Mouse (Mus musculus) intestine, embryonic 14.5 days (tissue): ENCODE measurements around the gene Gm45618. TPM values are rescaled to one million over a fixed set of nuclear protein-coding genes. Genes with fewer than 3 reads are reported as not detected.
A peak's percentile ranks its signal among the peaks of the same experiment; 100 is the strongest.

Experiments
- ATAC-seq: fragments of 200-750 bp; cut with Nextera tagmentation; replicated peaks from 2 replicates; pipeline ENCODE4 v1.8.0; 2017; ENCODE audit warnings: low read depth, moderate number of reproducible peaks, moderate TSS enrichment, moderate library complexity; ENCODE audit not compliant: low FRiP score, low TSS enrichment
- DNase-seq: peaks from one replicate; pipeline ENCODE4 v3.0.0-alpha.2; 2018; ENCODE audit warnings: low spot score
- H3K27ac ChIP-seq: fragments of 300-500 bp; sonication (generic); 2 replicates; pipeline ENCODE4 v1.5.1; 2014; ENCODE audit warnings: low read depth, mild to moderate bottlenecking, control low read depth
- H3K27me3 ChIP-seq: fragments of 300-500 bp; sonication (generic); replicated peaks from 2 replicates; pipeline ENCODE4 v1.6.1; 2014; ENCODE audit warnings: low read length, control low read depth; ENCODE audit not compliant: control insufficient read depth, insufficient read depth
- H3K36me3 ChIP-seq: fragments of 300-500 bp; sonication (generic); 2 replicates; pipeline ENCODE4 v1.6.1; 2014; ENCODE audit warnings: low read length, control low read depth; ENCODE audit not compliant: control insufficient read depth, insufficient read depth
- H3K4me1 ChIP-seq: fragments of 300-500 bp; sonication (generic); replicated peaks from 2 replicates; pipeline ENCODE4 v1.6.1; 2014; ENCODE audit warnings: low read length, control low read depth, mixed read lengths; ENCODE audit not compliant: control insufficient read depth, insufficient read depth
- H3K4me2 ChIP-seq: fragments of 300-500 bp; sonication (generic); 2 replicates; pipeline ENCODE4 v1.6.1; 2014; ENCODE audit warnings: low read length
- H3K4me3 ChIP-seq: fragments of 300-500 bp; sonication (generic); 2 replicates; pipeline ENCODE4 v1.5.1; 2014; ENCODE audit warnings: low read depth, low read length, control low read depth, mixed read lengths
- H3K9ac ChIP-seq: fragments of 300-500 bp; sonication (generic); 2 replicates; pipeline ENCODE4 v1.6.1; 2014; ENCODE audit warnings: mild to moderate bottlenecking, low read length
- H3K9me3 ChIP-seq: fragments of 300-500 bp; sonication (generic); 2 replicates; pipeline ENCODE4 v1.6.1; 2016; ENCODE audit warnings: low read length, control low read depth; ENCODE audit not compliant: control insufficient read depth
- WGBS: fragments of 180-500 bp; shearing (Covaris S2); extraction: QIAGEN DNeasy Blood & Tissue Kit; methylation state at CpG from one replicate; pipeline ENCODE4 v1.1.7; 2014; 5-methylcytosine and 5-hydroxymethylcytosine counted together
- polyA plus RNA-seq: library from polyadenylated mRNA; unstranded; fragments of >200 nt; fragmentation: Nextera tagmentation; extraction: Ambion mirVana; gene quantifications from 2 replicates; pipeline ENCODE4 v1.2.1, GENCODE M21; 2014

The Gm45618 gene
- polyA plus RNA-seq, 1 experiment from 2014 or later: not detected

DNA sequence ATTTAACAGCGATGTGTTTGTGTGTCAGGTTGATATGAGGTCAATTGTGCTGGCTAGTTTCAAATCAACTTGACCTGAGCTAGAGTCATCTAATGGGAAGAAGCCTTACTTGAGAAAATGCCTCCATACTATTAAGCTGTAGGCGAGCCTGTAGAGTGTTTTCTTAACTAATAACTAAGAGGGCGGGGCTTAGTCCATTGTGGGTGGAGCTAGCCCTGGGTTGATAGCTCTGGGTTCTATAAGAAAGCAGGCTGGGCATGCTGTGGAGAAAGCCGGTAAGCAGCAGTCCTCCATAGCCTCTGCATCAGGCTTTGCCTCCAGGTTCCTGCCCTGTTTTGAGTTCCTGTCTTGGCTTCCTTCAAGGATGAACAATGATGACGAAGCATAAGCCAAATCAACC is 15.8 kb downstream of the Gm45618 start:
- Histone ChIP-seq H3K27ac (no peak overlapping the region), H3K4me2 (no peak overlapping the region), H3K9me3 (no peaks in the 10 kb centered on the region), H3K27me3 (no peaks in the 10 kb centered on the region), H3K4me1 (no peaks in the 10 kb centered on the region), H3K4me3 (no peak overlapping the region), H3K9ac (no peak overlapping the region), H3K36me3 (no peaks in the 10 kb centered on the region)
- 47% methylated on average over 5 of the region's 5 CpGs for WGBS
- DNase-seq: no peak
- ATAC-seq: no peak

DNA sequence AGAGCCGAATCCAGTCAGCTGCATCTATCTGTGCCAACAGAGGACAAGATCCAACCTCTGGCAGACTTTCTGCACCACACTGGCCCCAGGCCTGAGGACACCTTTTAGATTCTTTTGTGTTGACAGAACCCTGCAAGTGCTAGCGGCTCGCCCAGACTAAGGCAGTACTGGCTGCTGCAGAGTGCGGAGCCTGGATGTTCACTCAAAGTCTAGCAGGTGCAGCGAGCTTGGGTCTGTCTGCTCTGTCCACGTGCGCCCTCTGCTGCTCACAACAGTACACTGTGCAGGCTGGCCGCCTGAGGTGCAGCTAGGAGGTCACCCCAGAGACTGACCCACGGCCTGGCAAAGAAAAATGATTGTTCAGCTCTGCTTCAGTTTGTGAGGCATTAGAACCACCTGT is 22.8 kb downstream of the Gm45618 start:
- Histone ChIP-seq H3K4me3 (no peak overlapping the region), H3K27ac (no peak overlapping the region), H3K9me3 (no peaks in the 10 kb centered on the region), H3K27me3 (peaks cover 44% of the 10 kb centered on the region), H3K4me1 (no peaks in the 10 kb centered on the region; the same call in 1 of the 2 replicates), H3K9ac (no peak overlapping the region), H3K36me3 (no peaks in the 10 kb centered on the region), H3K4me2 (no peak overlapping the region)
- DNase-seq: peak; percentile 90
- ATAC-seq: 0 out of 2 replicates have a peak, but pooled peaks have one; percentile 59
- 10% methylated on average over 9 of the region's 9 CpGs for WGBS

DNA sequence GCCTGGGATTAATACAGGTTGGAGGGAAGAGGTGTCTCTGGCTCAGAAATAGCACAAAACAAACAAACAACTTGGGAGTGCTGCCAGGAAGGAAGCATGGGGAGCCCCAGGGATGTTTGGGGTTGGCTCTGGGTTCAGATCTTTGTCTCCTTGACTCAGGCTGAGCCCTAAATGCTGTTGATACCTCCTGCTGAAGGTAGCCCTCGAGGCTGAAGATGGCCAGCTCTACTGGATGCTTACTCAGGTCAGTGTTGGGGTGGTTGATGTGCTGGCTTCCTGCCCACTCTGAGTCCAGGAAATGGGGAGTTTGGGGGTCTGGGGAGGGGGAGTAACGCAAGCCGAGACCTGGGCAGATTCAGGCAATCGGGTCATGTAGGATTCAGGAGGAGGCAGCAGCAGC is 23.8 kb downstream of the Gm45618 start:
- DNase-seq: no peak
- Histone ChIP-seq H3K9me3 (no peaks in the 10 kb centered on the region), H3K27ac (no peak overlapping the region), H3K4me1 (no peaks in the 10 kb centered on the region; the same call in 1 of the 2 replicates), H3K9ac (no peak overlapping the region), H3K4me2 (no peak overlapping the region), H3K27me3 (peaks cover 46% of the 10 kb centered on the region), H3K4me3 (no peak overlapping the region), H3K36me3 (no peaks in the 10 kb centered on the region)
- ATAC-seq: no peak
- WGBS: 77% methylated on average over 4 of the region's 4 CpGs

DNA sequence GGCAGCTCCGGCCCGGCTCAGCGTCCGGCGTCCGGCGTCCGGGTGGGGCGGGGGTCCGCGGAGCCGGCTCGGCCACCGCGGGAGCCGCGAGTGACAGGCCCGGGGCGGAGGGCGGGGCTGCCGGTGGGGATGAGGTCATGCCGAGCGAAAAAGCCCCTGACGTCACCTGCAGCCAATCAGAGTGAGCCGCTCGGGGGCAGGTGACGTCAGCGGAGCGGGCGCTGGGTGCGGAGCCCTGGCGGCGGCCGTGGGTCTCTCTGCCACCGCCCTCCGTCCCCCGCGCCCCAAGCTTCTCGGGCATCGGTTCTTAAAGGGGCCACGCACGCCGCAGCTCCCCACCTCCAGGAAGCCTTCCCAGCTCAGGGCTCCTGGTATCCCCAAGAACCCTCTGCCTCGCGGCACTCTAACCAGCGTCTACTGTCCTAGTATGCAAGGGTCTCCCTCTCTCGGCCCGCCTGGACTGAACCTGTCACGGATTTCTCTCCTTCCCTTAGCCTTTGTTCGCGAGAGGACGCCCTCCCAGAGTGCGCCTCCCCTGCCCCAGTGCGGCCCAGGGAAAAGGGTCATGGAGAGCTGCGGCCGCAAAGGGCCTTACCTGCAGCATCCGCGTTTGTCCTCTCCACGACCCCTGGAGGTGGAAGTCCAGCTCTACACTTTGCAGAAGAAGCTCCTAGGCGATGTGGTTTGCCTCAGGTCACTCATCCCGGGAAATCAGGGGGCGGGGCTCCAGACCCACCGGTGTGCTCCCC is 25.2 kb downstream of the Gm45618 start, which contains the start of gene Dusp8:
TSS of gene Dusp8 (minus strand) at position 661 of the 749 bp plus-strand sequence.
- Histone ChIP-seq H3K27me3 (peaks cover 46% of the 10 kb centered on the region), H3K27ac (no peak within 1 kb of the TSS)
- WGBS: under 1% methylated on average over 58 of the region's 63 CpGs

DNA sequence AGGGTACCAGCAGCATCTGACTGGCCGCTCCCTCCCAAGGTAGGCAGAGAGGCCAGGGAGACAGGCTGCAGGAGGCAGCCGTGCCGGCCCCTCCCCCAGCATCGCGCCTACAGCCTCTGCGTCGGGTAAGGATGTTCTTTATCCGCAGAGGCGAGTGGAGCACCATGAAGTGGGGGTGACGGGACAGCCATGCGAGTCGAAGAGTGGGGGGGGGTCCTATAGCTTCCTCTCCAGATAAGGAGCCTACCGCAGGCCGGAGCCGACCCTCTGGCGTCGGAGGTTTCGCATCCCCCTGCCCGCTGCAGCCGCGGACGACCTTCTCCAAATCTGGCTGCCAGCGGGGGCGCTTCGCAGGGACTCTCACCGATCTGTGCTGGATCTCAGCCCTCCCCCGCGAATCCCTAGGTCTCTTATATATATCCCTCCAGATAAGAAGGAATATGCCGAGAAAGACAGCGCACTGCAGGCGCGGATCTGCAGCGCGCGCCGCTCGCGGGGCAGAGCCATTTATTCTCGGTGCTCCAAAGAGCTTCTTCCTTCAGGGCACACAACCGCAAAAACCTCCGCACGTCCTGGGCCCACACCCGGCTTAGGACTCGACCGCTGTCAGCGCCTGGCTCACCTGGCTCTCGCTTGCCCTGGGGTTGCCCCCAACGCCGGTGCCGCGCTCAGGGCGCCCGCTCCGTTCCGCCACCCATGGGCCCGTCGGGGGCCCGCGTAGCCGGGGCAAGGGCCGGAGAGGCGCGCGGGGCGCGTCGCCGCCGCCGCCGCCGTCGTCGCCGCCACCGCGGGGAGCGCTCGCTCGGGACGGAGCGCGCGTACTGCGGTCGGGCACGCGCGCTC is 26.0 kb downstream of the Gm45618 start:
- ATAC-seq (peak; percentile 12; the same call in 1 of the 2 replicates), DNase-seq (peak; percentile 81)
- Histone ChIP-seq H3K27me3 (peaks cover 46% of the 10 kb centered on the region), H3K4me2 (peak overlapping the region; percentile 93), H3K9me3 (no peaks in the 10 kb centered on the region), H3K36me3 (no peaks in the 10 kb centered on the region), H3K4me1 (no peaks in the 10 kb centered on the region; the same call in 1 of the 2 replicates), H3K27ac (no peak overlapping the region), H3K4me3 (peak overlapping the region; percentile 69), H3K9ac (peak overlapping the region; percentile 76)
- under 1% methylated on average over 86 of the region's 89 CpGs for WGBS

More for the DNA sequence above, 25.2 kb downstream of the Gm45618 start, which contains the start of gene Dusp8:
- Histone ChIP-seq H3K4me1 (no peaks in the 10 kb centered on the region; the same call in 1 of the 2 replicates), H3K9me3 (no peaks in the 10 kb centered on the region), H3K4me3 (peak within 1 kb of the TSS; percentile 69), H3K4me2 (peak within 1 kb of the TSS; percentile 93), H3K9ac (peak within 1 kb of the TSS; percentile 76), H3K36me3 (no peaks in the 10 kb centered on the region)
- DNase-seq (peak; percentile 93), ATAC-seq (peak; percentile 92)

DNA sequence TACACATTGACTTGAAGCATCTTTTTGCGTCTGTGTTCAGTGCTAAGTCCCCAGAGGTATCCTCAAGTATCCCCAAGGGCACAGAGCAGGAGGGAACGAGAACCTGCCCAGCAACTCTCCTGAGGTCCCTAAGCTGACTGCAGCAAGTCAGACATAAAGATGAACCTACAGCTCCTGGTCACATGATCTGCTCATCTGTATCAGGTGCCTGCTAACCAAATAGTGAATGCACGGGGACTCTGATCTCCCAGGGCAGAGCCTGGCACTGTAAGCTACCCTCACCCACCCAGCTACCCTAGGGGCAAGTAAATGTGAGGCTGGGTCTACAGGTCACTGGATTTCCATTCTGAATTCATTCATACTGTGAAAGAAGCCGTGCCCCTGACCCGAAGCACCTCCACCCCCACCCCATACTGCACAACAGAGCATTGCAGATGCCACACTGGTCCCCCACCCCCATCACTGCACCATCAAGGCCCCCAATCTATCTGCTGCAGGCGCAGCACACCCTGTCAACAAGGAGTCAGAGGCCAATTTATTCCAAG is 26.8 kb downstream of the Gm45618 start:
- WGBS: 35% methylated on average over 6 of the region's 6 CpGs
- H3K4me1 ChIP-seq: no peaks in the 10 kb centered on the region; the same call in 1 of the 2 replicates
- DNase-seq: no peak
- peak overlapping the region; percentile 76; the same call in 1 of the 2 replicates for H3K9ac ChIP-seq
- ATAC-seq: no peak
- H3K9me3 ChIP-seq: no peaks in the 10 kb centered on the region
- peak overlapping the region; percentile 69 for H3K4me3 ChIP-seq
- peak overlapping the region; percentile 93 for H3K4me2 ChIP-seq
- no peaks in the 10 kb centered on the region for H3K36me3 ChIP-seq
- no peak overlapping the region for H3K27ac ChIP-seq
- H3K27me3 ChIP-seq: peaks cover 46% of the 10 kb centered on the region

DNA sequence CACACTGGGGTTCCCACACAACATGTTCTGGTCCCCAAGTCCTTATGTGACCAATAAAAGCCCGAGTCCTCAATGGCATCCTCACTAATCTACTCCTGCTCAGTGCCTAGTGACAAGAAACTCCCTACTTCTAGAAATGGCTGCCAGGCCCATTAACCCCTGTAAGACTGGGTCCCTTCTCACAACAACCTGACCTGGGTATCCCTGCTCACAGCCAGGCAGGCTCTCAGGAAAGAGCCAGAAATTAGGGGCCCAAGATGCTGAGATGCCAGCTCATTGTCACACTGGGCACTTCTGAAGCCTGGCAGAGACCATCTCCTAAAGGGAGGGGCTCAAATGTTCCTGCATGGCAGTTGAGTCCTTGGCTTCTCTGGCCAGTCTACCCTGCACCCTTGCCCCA is 27.5 kb downstream of the Gm45618 start:
- WGBS: 62% methylated on average over 1 of the region's 1 CpGs
- H3K27ac ChIP-seq: no peak overlapping the region
- no peak overlapping the region for H3K9ac ChIP-seq
- ATAC-seq: no peak
- no peaks in the 10 kb centered on the region; the same call in 1 of the 2 replicates for H3K4me1 ChIP-seq
- no peak for DNase-seq
- no peaks in the 10 kb centered on the region for H3K36me3 ChIP-seq
- H3K4me2 ChIP-seq: no peak overlapping the region
- no peaks in the 10 kb centered on the region for H3K9me3 ChIP-seq
- peaks cover 46% of the 10 kb centered on the region for H3K27me3 ChIP-seq
- H3K4me3 ChIP-seq: no peak overlapping the region

DNA sequence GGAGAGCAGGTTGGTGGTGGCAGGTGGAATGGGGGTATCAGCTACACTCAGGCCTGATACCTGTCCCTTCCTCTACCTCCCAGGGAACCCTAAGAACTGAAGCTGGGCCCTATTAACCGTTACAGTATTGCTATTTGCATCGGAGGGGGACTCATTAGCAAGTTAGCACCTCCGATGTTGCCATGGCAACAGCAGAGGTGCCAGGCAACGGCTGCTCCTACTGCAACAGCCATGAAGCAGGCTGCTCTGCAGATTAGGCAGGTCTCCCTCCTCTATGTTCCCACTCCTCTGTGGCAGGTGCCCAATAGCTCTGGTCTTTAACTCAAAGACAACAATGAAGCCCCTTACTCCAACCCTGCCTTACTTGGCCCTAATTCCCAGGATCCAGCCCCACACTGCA is 28.7 kb downstream of the Gm45618 start:
- 8% methylated on average over 4 of the region's 4 CpGs for WGBS
- H3K4me1 ChIP-seq: no peaks in the 10 kb centered on the region; the same call in 1 of the 2 replicates
- no peaks in the 10 kb centered on the region for H3K36me3 ChIP-seq
- no peak overlapping the region for H3K9ac ChIP-seq
- H3K4me3 ChIP-seq: no peak overlapping the region
- DNase-seq (no peak), ATAC-seq (no peak)
- H3K4me2 ChIP-seq: no peak overlapping the region
- no peak overlapping the region for H3K27ac ChIP-seq
- peaks cover 38% of the 10 kb centered on the region for H3K27me3 ChIP-seq
- H3K9me3 ChIP-seq: no peaks in the 10 kb centered on the region
